Mouse (Mus musculus) kidney, embryonic 14.5 days (tissue): ENCODE data around the gene Psmb7. TPM values are rescaled to one million over a fixed set of nuclear protein-coding genes. Genes with fewer than 3 reads are reported as not detected.

Experiments used
- ATAC-seq: fragments of 200-750 bp; cut with Nextera tagmentation; 2 replicates; pipeline ENCODE4 v1.8.0; 2017; ENCODE audit warnings: moderate number of reproducible peaks, mild to moderate bottlenecking, moderate TSS enrichment, moderate library complexity; ENCODE audit not compliant: low FRiP score, low TSS enrichment
- H3K27ac ChIP-seq: fragments of 300-500 bp; sonication (generic); 2 replicates; pipeline ENCODE4 v1.5.1; 2014; ENCODE audit warnings: low read depth, mild to moderate bottlenecking, low read length, moderate library complexity, mixed read lengths
- H3K27me3 ChIP-seq: fragments of 300-500 bp; sonication (generic); 2 replicates; pipeline ENCODE4 v1.6.1; 2014; ENCODE audit warnings: mild to moderate bottlenecking, low read length; ENCODE audit not compliant: control insufficient read depth, insufficient read depth
- H3K36me3 ChIP-seq: fragments of 300-500 bp; sonication (generic); 2 replicates; pipeline ENCODE4 v1.6.1; 2014; ENCODE audit warnings: low read length, mixed read lengths; ENCODE audit not compliant: control insufficient read depth, insufficient read depth
- H3K4me1 ChIP-seq: fragments of 300-500 bp; sonication (generic); 2 replicates; pipeline ENCODE4 v1.6.1; 2014; ENCODE audit warnings: low read length, mixed read lengths; ENCODE audit not compliant: control insufficient read depth, insufficient read depth
- H3K4me2 ChIP-seq: fragments of 300-500 bp; sonication (generic); replicated peaks from 2 replicates; pipeline ENCODE4 v1.6.1; 2014; ENCODE audit warnings: low read depth, mild to moderate bottlenecking, low read length
- H3K4me3 ChIP-seq: fragments of 300-500 bp; sonication (generic); 2 replicates; pipeline ENCODE4 v1.5.1; 2014; ENCODE audit warnings: mild to moderate bottlenecking, low read length
- H3K9ac ChIP-seq: fragments of 300-500 bp; sonication (generic); 2 replicates; pipeline ENCODE4 v1.6.1; 2014; ENCODE audit warnings: low read depth, mild to moderate bottlenecking, low read length, moderate library complexity
- H3K9me3 ChIP-seq: fragments of 300-500 bp; sonication (generic); 2 replicates; pipeline ENCODE4 v1.6.1; 2016; ENCODE audit warnings: low read length; ENCODE audit not compliant: control insufficient read depth
- WGBS: fragments of 180-500 bp; shearing (Covaris S2); extraction: QIAGEN DNeasy Blood & Tissue Kit; methylation state at CpG from one replicate; pipeline ENCODE4 v1.1.7; 2014; 5-methylcytosine and 5-hydroxymethylcytosine counted together
- polyA plus RNA-seq: library from polyadenylated mRNA; unstranded; fragments of >200 nt; fragmentation: Nextera tagmentation; extraction: Ambion mirVana; gene quantifications from 2 replicates; pipeline ENCODE4 v1.2.1, GENCODE M21; 2014

Gene Psmb7
- polyA plus RNA-seq, 1 experiment from 2014 or later = 287 TPM

DNA sequence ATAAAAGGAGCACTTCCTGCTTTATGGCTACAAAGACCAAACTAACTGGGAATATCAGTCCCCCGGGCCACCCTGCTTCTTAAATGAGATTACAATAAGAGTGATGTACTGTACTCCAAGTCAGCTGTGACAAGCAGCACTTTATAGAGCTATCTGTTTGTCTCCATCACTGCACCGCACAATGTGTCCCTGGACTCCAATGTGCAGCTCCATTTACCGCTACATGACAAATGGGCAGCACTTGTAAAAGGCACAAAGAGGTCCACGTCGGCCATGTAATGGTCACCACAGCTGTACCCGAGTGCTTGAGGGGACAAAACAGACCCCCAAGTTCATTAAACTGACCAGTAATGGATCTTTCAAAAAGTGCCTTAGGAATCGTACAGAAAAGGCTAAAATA, 49.0 kb downstream of the Psmb7 start:
- 71% methylated on average over 7 of the region's 7 CpGs for WGBS
- Histone ChIP-seq H3K27ac (no peak overlapping the region), H3K36me3 (peaks cover 16% of the 10 kb centered on the region; the same call in 1 of the 2 replicates), H3K4me2 (no peak overlapping the region), H3K4me1 (no peaks in the 10 kb centered on the region), H3K4me3 (no peak overlapping the region), H3K27me3 (no peaks in the 10 kb centered on the region), H3K9ac (no peak overlapping the region), H3K9me3 (no peaks in the 10 kb centered on the region)
- no peak for ATAC-seq

DNA sequence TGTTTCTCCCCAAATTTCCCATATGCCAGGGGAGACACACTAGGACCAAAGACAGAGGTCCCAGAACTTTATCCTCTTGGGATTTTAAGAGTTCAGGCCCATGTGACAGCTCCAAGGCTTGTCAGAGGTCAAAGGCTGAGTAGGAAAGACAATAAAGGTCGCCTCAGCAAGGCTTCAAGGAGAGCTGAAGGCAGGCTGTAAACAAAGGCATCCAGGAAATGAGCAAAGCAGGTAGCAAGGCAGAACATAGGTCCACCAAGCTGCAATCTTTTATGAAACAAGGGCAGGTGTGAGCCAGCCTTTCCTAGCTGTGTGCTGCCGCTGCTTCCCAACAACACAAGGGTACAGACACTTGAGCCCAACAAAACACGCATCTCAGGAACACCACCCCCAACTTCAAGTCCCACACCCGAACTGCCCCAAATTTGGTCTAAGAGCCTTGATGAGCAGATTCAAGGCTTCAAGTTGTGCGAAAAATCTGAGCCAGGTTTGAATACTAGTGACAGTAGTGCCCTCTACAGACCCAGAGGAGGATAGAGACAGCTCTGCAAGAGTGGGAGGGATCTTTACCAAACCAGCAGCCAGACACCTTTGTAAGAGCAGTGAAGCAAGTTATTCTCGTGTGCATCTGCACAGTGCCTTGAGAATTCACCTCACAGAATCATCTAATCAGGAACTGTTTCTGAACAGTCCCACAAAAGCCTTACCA, 52.0 kb downstream of the Psmb7 start:
- no peaks in the 10 kb centered on the region for H3K9me3 ChIP-seq
- H3K4me2 ChIP-seq = no peak overlapping the region
- no peak for ATAC-seq
- H3K27ac ChIP-seq = no peak overlapping the region
- no peak overlapping the region for H3K9ac ChIP-seq
- peaks cover 37% of the 10 kb centered on the region for H3K36me3 ChIP-seq
- no peaks in the 10 kb centered on the region for H3K4me1 ChIP-seq
- WGBS = 70% methylated on average over 6 of the region's 6 CpGs
- H3K27me3 ChIP-seq = no peaks in the 10 kb centered on the region
- H3K4me3 ChIP-seq = no peak overlapping the region

DNA sequence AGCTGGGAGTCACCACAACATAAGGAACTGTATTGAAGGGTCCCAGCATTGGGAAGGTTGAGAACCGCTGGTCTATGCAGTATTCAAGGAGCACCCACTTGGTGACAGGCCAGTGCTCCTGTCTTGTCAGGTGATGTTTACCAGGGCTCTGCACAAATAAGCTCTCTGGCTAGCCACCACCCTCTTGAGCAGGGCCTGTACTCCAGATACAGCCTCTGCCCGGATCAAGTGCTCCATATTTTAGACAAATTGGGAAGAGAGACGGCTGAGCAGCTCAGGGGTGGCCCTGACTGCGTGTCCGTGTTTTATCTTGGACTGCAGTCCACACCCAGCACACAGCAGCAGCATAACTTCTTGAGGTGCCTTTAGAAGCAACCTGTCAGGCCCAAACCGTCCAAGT, 57.2 kb downstream of the Psmb7 start:
- Histone ChIP-seq H3K4me3 (no peak overlapping the region), H3K36me3 (peaks cover 67% of the 10 kb centered on the region), H3K4me2 (no peak overlapping the region), H3K9ac (no peak overlapping the region), H3K4me1 (no peaks in the 10 kb centered on the region), H3K27ac (no peak overlapping the region), H3K9me3 (no peaks in the 10 kb centered on the region), H3K27me3 (no peaks in the 10 kb centered on the region)
- no peak for ATAC-seq
- WGBS = 77% methylated on average over 6 of the region's 6 CpGs

DNA sequence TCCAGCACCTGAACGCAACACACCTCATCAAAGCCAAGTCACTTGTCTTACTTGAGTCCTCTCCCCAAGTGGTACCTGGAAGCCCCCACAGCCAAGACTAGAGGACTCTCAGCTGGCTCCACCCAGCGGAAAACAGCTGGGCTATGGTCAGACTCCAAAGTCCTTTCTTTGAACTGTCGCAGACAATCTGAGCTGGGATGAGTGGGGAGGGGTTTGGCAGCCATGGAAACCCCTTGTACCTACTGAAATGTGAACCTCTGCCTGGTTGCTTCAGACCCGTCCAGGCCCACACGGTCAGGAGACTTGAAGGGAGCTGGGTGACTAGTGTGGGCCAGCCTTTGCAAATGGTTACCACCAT, 58.5 kb downstream of the Psmb7 start:
- H3K9me3 ChIP-seq = no peaks in the 10 kb centered on the region
- H3K9ac ChIP-seq = no peak overlapping the region
- H3K27me3 ChIP-seq = no peaks in the 10 kb centered on the region
- WGBS = 32% methylated on average over 5 of the region's 5 CpGs
- no peak overlapping the region for H3K4me2 ChIP-seq
- H3K27ac ChIP-seq = no peak overlapping the region
- no peak overlapping the region for H3K4me3 ChIP-seq
- peak; percentile 47 for ATAC-seq
- H3K4me1 ChIP-seq = no peaks in the 10 kb centered on the region
- H3K36me3 ChIP-seq = peaks cover 66% of the 10 kb centered on the region

DNA sequence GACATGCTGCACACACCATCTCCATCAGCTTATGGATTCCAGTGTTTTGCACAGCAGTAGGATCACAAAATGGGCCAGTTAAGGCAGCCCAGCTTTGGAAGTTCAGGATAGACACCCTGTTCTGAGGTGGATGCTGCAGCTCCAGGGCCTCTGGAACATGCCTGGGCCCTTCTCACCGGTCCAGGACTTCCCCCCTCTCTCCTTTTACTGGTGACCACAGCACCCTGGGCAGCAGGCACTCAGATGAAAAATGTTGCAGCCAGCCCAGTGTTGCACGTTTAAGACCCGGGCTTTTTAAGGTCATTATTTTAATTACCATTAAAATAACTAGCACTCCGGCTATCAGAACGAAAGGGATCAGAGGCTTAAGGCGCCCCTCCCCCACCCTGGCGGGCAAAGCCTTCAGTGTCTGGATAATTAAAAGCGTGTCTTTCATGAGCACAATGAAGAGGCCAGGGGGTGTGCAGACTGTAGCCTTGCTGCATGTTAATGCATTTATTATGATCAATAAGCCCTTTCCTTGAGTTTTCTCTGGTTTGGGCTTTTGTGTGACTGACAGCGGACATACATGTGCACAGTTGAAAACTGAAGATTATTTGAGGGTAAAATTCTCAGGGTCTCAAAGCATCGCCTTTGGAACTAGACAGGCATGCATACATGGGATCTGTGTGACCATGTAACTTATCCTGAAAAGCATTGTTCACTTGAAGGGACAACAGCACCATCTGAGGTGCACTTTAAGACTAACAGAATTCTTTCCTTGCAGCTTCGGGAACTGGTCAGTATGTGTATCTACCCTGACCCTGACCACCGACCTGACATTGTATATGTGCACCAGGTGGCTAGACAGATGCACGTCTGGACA, 59.1 kb downstream of the Psmb7 start:
- WGBS = 50% methylated on average over 13 of the region's 13 CpGs
- H3K36me3 ChIP-seq = peaks cover 64% of the 10 kb centered on the region

DNA sequence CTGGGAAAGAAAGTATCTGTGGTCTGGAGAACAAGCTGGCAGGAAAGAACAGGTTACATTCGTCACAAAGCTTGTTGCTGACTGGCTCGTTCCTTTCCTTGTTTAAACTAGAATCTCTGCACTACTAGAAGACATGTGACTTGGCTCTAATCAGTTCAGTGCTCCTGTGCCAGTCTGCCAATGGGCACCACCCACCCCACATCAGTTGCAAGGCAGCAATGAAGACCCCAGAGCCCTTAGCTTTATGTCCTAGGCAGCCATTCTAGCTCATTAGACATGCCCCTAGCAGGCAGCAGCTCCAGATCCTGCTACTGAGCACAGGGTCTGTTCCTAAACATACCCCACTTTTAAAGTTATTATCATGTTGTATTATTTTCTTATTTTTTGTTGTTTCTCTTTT, 59.9 kb downstream of the Psmb7 start:
- Histone ChIP-seq H3K4me2 (no peak overlapping the region), H3K9ac (no peak overlapping the region), H3K9me3 (no peaks in the 10 kb centered on the region), H3K4me1 (no peaks in the 10 kb centered on the region), H3K4me3 (no peak overlapping the region), H3K36me3 (peaks cover 56% of the 10 kb centered on the region), H3K27me3 (no peaks in the 10 kb centered on the region), H3K27ac (no peak overlapping the region)
- 78% methylated on average over 2 of the region's 2 CpGs for WGBS
- ATAC-seq = no peak

More for the DNA sequence above, 59.1 kb downstream of the Psmb7 start:
- H3K4me3 ChIP-seq = no peak overlapping the region
- no peak overlapping the region for H3K9ac ChIP-seq
- ATAC-seq = no peak
- no peak overlapping the region for H3K27ac ChIP-seq
- H3K4me1 ChIP-seq = no peaks in the 10 kb centered on the region
- H3K27me3 ChIP-seq = no peaks in the 10 kb centered on the region
- H3K9me3 ChIP-seq = no peaks in the 10 kb centered on the region
- no peak overlapping the region for H3K4me2 ChIP-seq

DNA sequence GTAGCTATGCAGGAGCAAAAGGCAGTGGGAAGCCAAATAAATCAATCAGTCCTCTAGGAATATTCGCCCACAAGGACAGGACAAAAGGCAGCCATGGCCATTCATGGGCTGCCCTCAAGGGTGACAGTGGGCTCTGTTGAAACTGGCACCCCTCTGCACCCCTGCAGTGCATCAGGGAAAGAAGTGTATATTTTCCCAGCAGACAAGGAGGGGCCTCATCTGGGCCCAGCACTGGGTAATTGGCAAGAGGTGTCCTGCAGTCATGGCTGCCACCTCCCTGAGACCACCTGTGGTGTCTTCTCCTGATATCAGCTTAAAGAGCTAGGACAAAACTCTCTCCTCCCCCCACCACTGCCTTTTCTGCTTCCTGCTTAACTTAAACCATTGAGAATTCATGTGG, 64.4 kb downstream of the Psmb7 start:
- Histone ChIP-seq H3K4me2 (no peak overlapping the region), H3K36me3 (peaks cover 16% of the 10 kb centered on the region; the same call in 1 of the 2 replicates), H3K9ac (no peak overlapping the region), H3K4me1 (no peaks in the 10 kb centered on the region), H3K27me3 (no peaks in the 10 kb centered on the region), H3K27ac (no peak overlapping the region), H3K9me3 (no peaks in the 10 kb centered on the region), H3K4me3 (no peak overlapping the region)
- 57% methylated on average over 1 of the region's 1 CpGs for WGBS
- ATAC-seq = no peak

DNA sequence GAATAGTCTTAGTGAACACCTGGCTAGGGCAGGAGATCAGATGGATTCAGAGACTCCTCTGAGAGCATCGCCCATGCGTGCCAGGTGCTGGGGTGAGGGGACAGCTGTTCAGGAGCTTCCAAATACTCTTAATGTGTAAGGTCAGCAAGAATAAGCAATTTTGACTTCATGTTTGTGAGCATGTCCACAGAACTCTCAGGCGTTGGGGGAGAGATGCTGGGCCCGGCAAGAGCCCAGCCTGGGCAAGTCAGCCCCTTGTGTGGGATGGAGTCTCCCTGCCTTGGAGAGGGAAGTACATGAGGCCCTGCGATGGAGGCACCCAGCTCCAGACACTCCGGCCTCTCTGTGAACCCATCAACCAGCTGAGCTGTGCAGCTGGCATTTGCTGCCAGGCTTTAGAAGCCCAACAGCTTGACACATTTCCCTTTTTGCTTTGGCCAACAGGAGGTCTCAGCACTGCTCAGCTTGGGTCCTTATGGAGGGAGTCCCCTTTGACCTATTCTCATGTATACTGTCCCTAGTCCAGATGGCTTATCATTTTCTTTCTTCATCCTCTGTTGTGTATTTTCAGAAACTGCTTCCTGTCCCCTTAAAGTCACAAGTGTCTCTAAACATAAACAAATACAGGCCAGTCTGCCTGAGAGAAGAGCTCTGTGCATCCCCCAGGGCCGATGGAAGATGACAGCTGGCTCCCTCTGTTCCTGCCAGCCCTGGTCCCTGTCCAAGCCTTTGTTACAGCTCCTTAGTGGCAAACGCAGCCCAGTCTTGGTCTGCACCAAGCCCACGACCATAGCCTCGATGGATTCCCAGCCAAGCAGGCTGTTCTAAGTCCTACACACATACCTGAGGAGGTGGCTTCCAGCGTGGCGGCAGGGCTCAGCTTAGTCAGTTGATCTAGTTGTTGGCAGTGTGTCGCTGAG, 65.0 kb downstream of the Psmb7 start:
- H3K27me3 ChIP-seq = no peaks in the 10 kb centered on the region
- H3K4me3 ChIP-seq = no peak overlapping the region
- H3K36me3 ChIP-seq = peaks cover 12% of the 10 kb centered on the region; the same call in 1 of the 2 replicates
- H3K4me1 ChIP-seq = no peaks in the 10 kb centered on the region
- WGBS = 69% methylated on average over 13 of the region's 13 CpGs
- H3K9me3 ChIP-seq = no peaks in the 10 kb centered on the region
- H3K27ac ChIP-seq = no peak overlapping the region
- H3K9ac ChIP-seq = no peak overlapping the region
- H3K4me2 ChIP-seq = no peak overlapping the region
- no peak for ATAC-seq
